Mouse (Mus musculus) cerebellum, adult 2 months (tissue): ENCODE results near the gene Cdk5rap1. TPM values are rescaled to one million over a fixed set of nuclear protein-coding genes. Genes with fewer than 3 reads are reported as not detected.
A peak's percentile ranks its signal among the peaks of the same experiment; 100 is the strongest.

Source experiments
- DNase-seq, 2 experiments: peaks; one replicate each; pipeline ENCODE4 v3.0.0; 2021
- H3K27ac ChIP-seq: fragments of 200-500 bp; 2 replicates; pipeline ENCODE4 v1.5.1; 2012; ENCODE audit warnings: low read length, control low read depth, inconsistent platforms; ENCODE audit not compliant: insufficient read depth
- H3K27me3 ChIP-seq: fragments of 200-500 bp; 2 replicates; pipeline ENCODE4 v1.6.1; 2012; ENCODE audit warnings: inconsistent platforms, mild to moderate bottlenecking, low read length, moderate library complexity; ENCODE audit not compliant: control insufficient read depth, insufficient read depth
- H3K4me1 ChIP-seq: fragments of 200-500 bp; 2 replicates; pipeline ENCODE4 v1.6.1; 2011; ENCODE audit warnings: low read length; ENCODE audit not compliant: control insufficient read depth, insufficient read depth
- H3K4me3 ChIP-seq: fragments of 200-500 bp; replicated peaks from 2 replicates; pipeline ENCODE3; 2011; ENCODE audit warnings: mild to moderate bottlenecking, low read depth, low read length, control low read depth; ENCODE audit not compliant: insufficient read depth
- CTCF ChIP-seq: fragments of 200-500 bp; IDR thresholded peaks from 2 replicates; pipeline ENCODE4 v1.5.1; 2011; ENCODE audit warnings: low read depth, mild to moderate bottlenecking, control low read depth, low read length, moderate library complexity, borderline replicate concordance; ENCODE audit not compliant: insufficient read depth
- POLR2A ChIP-seq: fragments of 200-500 bp; IDR thresholded peaks from 2 replicates; pipeline ENCODE4 v1.6.1; 2011; ENCODE audit warnings: low read length, control low read depth, borderline replicate concordance; ENCODE audit not compliant: insufficient read depth
- WGBS: fragments of 180-500 bp; shearing (Covaris S2); methylation state at CpG from one replicate; pipeline ENCODE4 v1.1.7; 2018; 5-methylcytosine and 5-hydroxymethylcytosine counted together
- polyA plus RNA-seq: library from polyadenylated mRNA; depleted of rRNA; stranded (reverse); fragments of >200 nt; gene quantifications from 2 replicates; pipeline ENCODE4 v1.2.3, GENCODE M21; 2012; rRNA removed

Gene Cdk5rap1
- polyA plus RNA-seq: 19.2 and 21.7 TPM in 2 replicates

DNA sequence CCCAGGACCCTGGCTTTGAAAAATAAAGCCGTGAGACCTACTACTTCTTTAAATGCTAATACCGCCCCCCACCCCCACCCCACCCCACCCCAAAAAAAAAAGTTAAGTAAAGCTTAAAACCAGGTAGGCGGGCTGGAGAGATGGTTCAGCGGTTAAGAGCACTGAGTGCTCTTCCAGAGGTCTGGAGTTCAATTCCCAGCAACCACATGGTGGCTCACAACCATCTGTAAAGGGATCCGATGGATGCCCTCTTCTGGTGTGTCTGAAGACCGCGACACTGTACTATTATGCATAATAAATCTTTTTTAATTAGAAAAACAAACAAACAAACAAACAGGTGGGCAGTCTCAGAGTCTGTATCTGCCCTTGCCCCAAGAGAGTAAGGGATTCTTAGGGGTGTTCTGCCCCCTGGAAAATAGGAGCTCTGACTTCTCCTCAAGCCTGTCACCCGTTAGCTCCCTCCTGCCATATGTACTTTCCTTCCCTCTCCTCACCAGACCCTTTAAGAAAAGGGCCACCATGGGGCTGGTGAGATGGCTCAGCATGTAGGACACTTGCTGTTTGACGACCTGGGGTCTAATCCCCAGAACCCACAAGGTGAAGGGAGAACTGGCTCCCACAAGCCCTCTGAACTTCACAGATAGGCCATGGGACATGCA, at the start of gene Cdk5rap1:
Cdk5rap1 (minus strand) TSS at position 169 of the 659 bp plus-strand sequence.
- Histone ChIP-seq H3K4me3 (peak within 1 kb of the TSS; percentile 94), H3K4me1 (no peaks in the 10 kb centered on the region), H3K27me3 (no peaks in the 10 kb centered on the region), H3K27ac (peak within 1 kb of the TSS; percentile 76)
- TF ChIP-seq POLR2A (no peak), CTCF (no peak)
- 11% methylated on average over 9 of the region's 9 CpGs for WGBS
- no peak for DNase-seq

DNA sequence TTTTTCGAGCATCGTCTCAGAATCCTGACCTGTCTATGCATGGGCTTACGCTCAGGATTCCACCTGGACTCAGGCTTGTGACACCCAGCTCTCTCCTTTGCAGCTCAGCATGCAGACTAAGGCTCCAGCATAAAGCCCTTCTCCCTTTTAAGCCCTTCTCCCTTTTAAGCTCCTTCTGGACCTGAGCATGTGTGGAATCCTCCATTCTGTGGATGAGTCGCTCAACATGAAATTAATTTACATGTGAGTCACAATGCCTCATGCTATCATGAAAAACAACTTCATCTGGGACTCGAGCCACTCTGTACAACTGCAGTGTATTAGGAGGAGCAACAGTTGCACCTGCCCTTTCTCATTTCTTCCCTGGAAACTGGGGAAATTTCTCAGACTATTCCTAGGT, 49.4 kb upstream of the Cdk5rap1 start:
- 48% methylated on average over 5 of the region's 5 CpGs for WGBS
- no peak overlapping the region for H3K27ac ChIP-seq
- DNase-seq: no peak
- TF ChIP-seq POLR2A (no peak), CTCF (no peak)
- H3K27me3 ChIP-seq: no peaks in the 10 kb centered on the region
- peaks cover 12% of the 10 kb centered on the region for H3K4me1 ChIP-seq
- no peak overlapping the region for H3K4me3 ChIP-seq

DNA sequence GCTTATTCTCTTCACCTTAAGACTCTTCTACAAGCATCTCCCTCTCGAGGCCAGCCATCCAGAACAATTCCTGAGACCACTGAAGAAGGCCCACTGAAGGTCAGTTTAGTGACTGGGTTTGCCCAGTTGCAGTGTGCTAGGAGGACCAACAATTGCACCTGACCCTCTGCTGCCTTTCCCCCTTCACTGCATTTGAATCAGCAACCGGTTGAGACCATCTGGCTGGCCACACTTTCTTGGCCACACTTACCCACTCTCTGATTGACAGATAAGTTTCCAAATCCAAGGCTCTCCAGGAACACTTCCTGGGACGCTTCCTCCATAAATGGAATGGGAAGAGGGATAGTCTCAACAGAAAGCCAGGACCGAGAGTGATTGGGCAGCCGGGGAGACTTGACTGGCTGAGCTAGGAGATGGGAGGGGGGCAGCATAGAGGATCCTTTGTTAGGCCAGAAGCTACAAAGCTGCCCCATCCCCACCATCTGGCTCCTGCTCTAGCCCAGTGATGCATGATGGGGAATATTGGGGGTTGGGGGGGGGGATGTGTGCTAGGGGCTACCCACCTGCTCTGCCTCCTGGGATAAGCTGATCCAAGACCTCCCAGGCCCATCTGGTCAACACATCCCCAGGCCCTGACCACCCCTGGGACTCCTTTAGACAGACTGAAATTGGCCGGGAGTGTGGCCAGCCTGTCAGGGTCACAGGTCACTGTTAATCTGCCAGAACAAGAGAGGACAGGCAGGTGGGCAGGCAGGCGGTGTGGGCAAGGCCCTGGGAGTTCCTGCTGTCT, 48.3 kb upstream of the Cdk5rap1 start:
- WGBS: 14% methylated on average over 7 of the region's 7 CpGs
- Histone ChIP-seq H3K4me1 (peaks cover 12% of the 10 kb centered on the region), H3K27ac (no peak overlapping the region), H3K4me3 (no peak overlapping the region), H3K27me3 (no peaks in the 10 kb centered on the region)
- peak; percentile 48 to 65 for DNase-seq
- TF ChIP-seq POLR2A (no peak), CTCF (no peak)

DNA sequence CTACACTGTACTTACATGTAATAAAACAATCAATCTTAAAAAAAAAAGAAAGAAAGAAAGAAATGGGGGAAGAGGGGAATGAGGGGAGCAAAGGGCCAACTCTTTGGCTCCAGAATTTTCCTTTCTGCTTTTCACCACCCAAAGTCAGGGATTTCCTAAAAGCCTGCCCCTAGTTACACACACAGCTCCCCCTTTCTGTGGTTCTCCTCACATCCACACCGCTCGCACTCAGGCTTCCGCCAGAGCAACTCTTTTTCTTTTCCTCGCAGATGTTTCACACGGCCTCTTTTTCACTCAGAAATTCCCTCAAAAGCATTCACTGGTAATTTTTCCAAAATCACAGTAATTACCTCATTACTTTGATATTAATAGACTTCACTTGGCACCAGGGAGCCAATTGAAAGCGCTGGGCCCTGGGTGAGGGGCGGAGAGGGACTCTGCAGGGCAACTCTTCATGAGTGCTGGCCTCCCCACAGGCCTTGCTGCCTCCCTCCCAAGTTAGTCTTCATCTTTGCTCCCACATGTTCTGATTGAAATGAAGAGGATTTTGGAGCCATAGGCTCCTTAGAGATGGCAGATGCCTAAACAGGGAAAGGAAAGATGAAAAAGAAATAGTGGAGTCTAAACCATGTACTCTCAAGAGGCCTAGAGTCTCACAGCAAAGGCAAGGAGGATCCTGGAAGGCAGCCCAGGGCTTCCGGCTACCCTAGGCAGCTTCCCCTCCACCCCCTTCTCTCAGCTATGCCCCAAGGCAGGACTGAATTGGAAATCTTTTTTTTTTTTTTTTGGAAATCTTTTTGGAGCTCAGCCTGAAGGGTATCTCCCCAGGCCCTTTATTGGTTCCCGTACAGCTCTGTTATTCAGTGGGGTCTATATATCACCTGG, 47.1 kb upstream of the Cdk5rap1 start:
- peaks cover 12% of the 10 kb centered on the region for H3K4me1 ChIP-seq
- WGBS: 70% methylated on average over 9 of the region's 9 CpGs
- H3K27ac ChIP-seq: no peak overlapping the region
- H3K4me3 ChIP-seq: no peak overlapping the region
- no peak for TF ChIP-seq CTCF
- TF ChIP-seq POLR2A: no peak
- no peaks in the 10 kb centered on the region for H3K27me3 ChIP-seq
- DNase-seq: no peak

DNA sequence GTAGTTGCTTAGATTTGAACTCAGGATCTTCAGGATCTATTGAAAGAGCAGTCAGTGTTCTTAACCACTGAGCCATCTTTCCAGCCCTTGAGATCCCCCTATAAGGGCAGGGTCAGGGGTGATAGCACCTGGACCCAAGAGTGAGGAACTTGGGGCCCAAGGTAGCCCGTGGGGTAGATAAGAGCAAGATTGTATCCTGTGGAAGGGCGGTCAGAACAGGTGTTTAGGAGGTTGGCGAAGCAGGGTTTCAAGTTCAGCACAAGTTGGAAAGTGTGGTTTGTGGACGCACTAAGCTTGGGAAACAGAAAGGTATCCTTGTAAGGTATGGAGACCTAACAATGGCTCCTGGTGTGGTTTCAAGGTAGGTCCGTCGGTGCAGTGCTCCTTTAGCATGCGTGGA, 45.2 kb upstream of the Cdk5rap1 start:
- 96% methylated on average over 7 of the region's 7 CpGs for WGBS
- TF ChIP-seq CTCF (no peak), POLR2A (no peak)
- Histone ChIP-seq H3K4me3 (no peak overlapping the region), H3K4me1 (peaks cover 12% of the 10 kb centered on the region), H3K27ac (no peak overlapping the region), H3K27me3 (no peaks in the 10 kb centered on the region)
- DNase-seq: no peak

DNA sequence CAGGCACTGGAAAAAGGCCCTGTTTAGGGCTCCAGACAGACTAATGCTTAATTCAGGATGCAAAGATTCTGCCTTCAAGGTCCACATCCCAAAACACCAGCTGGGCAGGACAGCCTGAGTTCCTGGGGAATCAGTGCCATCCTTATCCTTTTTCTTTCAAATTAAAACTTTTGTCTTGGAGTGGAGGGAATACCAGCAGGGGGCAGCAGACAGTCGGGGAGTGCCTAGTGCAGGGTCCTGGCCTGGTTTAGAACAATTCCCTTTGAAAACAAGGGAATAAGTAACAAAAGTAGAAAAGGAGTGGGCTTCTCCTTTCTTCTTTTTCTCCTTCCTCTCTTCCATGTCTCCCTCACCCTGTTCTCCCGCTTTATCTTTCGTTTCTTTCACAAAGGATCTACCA, 44.3 kb upstream of the Cdk5rap1 start:
- peaks cover 11% of the 10 kb centered on the region for H3K4me1 ChIP-seq
- 15% methylated on average over 3 of the region's 3 CpGs for WGBS
- TF ChIP-seq CTCF (peak; percentile 85), POLR2A (no peak)
- H3K4me3 ChIP-seq: no peak overlapping the region
- peak; percentile 66 to 76 for DNase-seq
- H3K27ac ChIP-seq: no peak overlapping the region
- H3K27me3 ChIP-seq: no peaks in the 10 kb centered on the region

DNA sequence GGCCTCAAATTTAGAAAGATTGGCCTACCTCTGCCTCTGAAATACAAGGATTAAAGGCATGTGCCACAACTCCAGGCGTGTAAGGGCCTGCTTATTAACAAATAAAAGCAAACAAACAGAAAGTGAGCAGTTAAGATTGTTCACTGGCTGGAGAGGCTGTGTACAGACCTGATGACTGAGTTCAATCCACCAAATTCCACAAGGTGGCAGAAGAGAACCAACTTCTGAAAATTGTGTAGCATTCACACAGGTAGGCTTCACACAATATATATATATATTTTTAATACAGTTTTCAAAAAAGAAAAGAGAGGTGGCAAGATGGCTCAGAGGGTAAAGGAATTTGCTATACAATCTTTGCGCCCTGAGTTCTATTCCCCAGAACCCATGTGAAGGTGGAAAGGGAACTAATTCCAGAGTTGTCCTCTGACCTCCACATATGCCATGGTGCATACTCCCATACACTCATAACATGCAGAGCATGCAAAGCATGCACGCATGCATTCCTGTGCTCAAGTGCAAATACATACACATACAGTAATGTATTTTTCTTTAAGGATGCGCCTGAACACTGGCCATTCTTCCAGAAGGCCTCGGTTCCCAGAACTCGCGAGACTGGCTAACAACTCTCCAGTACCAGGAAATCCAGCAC, 39.3 kb upstream of the Cdk5rap1 start:
- DNase-seq: peak; percentile 46 to 68

More for the DNA sequence above, 39.3 kb upstream of the Cdk5rap1 start:
- no peak overlapping the region for H3K4me3 ChIP-seq
- H3K27ac ChIP-seq: no peak overlapping the region
- WGBS: 67% methylated on average over 7 of the region's 7 CpGs
- TF ChIP-seq POLR2A: no peak
- TF ChIP-seq CTCF: peak; percentile 29; the same call in 1 of the 2 replicates
- no peaks in the 10 kb centered on the region for H3K4me1 ChIP-seq
- no peaks in the 10 kb centered on the region for H3K27me3 ChIP-seq
